Mouse (Mus musculus): ENCODE measurements around the gene Dao.

- no peak for TF ChIP-seq ZNF384 (IDR thresholded peaks at IDR 0.05; ENCODE audit: low read depth, low read length)
- no peak for TF ChIP-seq HCFC1 (IDR thresholded peaks at IDR 0.05; ENCODE audit: borderline replicate concordance, insufficient read depth, low read length)
- no peak for TF ChIP-seq CHD2 (IDR thresholded peaks at IDR 0.05; ENCODE audit: low read depth, low read length)
- no peak for TF ChIP-seq ZC3H11A (IDR thresholded peaks at IDR 0.05; ENCODE audit: borderline replicate concordance, low read depth, low read length)
Observed at GRCm38 (mm10) chr5:114006974-114007373, 3.5 kb downstream of the Dao start.
